Mouse (Mus musculus): Measurements from ENCODE around the gene AC153137.1. TPM values are rescaled to one million over a fixed set of nuclear protein-coding genes. Genes with fewer than 3 reads are reported as not detected.

The AC153137.1 gene
- not detected in 2 replicates for polyA plus RNA-seq (2012; rRNA removed; ENCODE audit: low replicate concordance)

GRCm38 (mm10) chr1:30977868-30978267 lies at the start of gene AC153137.1:
AC153137.1 (minus strand) TSS chr1:30977968.

Other genes with a start within 250 kb of the AC153137.1 start
- gene Phf3, start 104.0 kb downstream of the AC153137.1 start, polyA plus RNA-seq (2012; rRNA removed; ENCODE audit: low replicate concordance), result 17.7 and 17.9 TPM in 2 replicates
- not detected in 2 replicates for gene Lgsn, start 198.4 kb upstream of the AC153137.1 start, polyA plus RNA-seq (2012; rRNA removed; ENCODE audit: low replicate concordance)
- gene 4931428L18Rik, start 244.7 kb upstream of the AC153137.1 start, polyA plus RNA-seq (2012; rRNA removed; ENCODE audit: low replicate concordance), result 0.78 TPM in 1 of 2 replicates, not detected in the other
- gene Pih1d3, start 244.9 kb upstream of the AC153137.1 start, polyA plus RNA-seq (2012; rRNA removed; ENCODE audit: low replicate concordance), result not detected in 2 replicates

All from duodenum, adult 2 months (tissue).